Mouse (Mus musculus) midbrain, postnatal 0 days (tissue): ENCODE data around the gene Mamstr. TPM values are rescaled to one million over a fixed set of nuclear protein-coding genes. Genes with fewer than 3 reads are reported as not detected.

ENCODE experiments used
- ATAC-seq: fragments of 200-750 bp; cut with Nextera tagmentation; 2 replicates; pipeline ENCODE4 v1.8.0; 2017; ENCODE audit warnings: moderate number of reproducible peaks, mild to moderate bottlenecking, moderate TSS enrichment, moderate library complexity; ENCODE audit not compliant: low FRiP score
- DNase-seq: peaks from one replicate; pipeline ENCODE4 v3.0.0-alpha.2; 2015; ENCODE audit warnings: low spot score
- H3K27ac ChIP-seq: fragments of 300-500 bp; sonication (generic); 2 replicates; pipeline ENCODE4 v1.5.1; 2014; ENCODE audit warnings: low read depth, mild to moderate bottlenecking, low read length, mixed read lengths
- H3K27me3 ChIP-seq: fragments of 300-500 bp; sonication (generic); 2 replicates; pipeline ENCODE4 v1.6.1; 2014; ENCODE audit warnings: low read length, control low read depth, mixed read lengths; ENCODE audit not compliant: insufficient read depth
- H3K36me3 ChIP-seq: fragments of 300-500 bp; sonication (generic); 2 replicates; pipeline ENCODE4 v1.6.1; 2014; ENCODE audit warnings: low read length, control low read depth, mixed read lengths; ENCODE audit not compliant: insufficient read depth
- H3K4me1 ChIP-seq: fragments of 300-500 bp; sonication (generic); 2 replicates; pipeline ENCODE4 v1.6.1; 2014; ENCODE audit warnings: mild to moderate bottlenecking, control low read depth, antibody characterized with exemption, low read length, mixed read lengths; ENCODE audit not compliant: insufficient read depth
- H3K4me2 ChIP-seq: fragments of 300-500 bp; sonication (generic); 2 replicates; pipeline ENCODE4 v1.6.1; 2014; ENCODE audit warnings: low read depth, mild to moderate bottlenecking, low read length, mixed read lengths; ENCODE audit not compliant: poor library complexity, severe bottlenecking
- H3K4me3 ChIP-seq: fragments of 300-500 bp; sonication (generic); 2 replicates; pipeline ENCODE4 v1.5.1; 2014; ENCODE audit warnings: low read depth, mild to moderate bottlenecking, low read length, moderate library complexity
- H3K9ac ChIP-seq: fragments of 300-500 bp; sonication (generic); replicated peaks from 2 replicates; pipeline ENCODE4 v1.6.1; 2014; ENCODE audit warnings: mild to moderate bottlenecking, low read length, moderate library complexity, mixed read lengths; ENCODE audit not compliant: poor library complexity, severe bottlenecking
- H3K9me3 ChIP-seq: fragments of 300-500 bp; sonication (generic); 2 replicates; pipeline ENCODE4 v1.6.1; 2016; ENCODE audit warnings: low read length, control low read depth
- CTCF ChIP-seq: IDR thresholded peaks from 2 replicates; pipeline ENCODE4 v1.5.1; 2016; ENCODE audit warnings: antibody characterized with exemption, mild to moderate bottlenecking
- WGBS: fragments of 180-500 bp; shearing (Covaris S2); extraction: QIAGEN DNeasy Blood & Tissue Kit; methylation state at CpG from one replicate; pipeline ENCODE4 v1.1.7; 2014; 5-methylcytosine and 5-hydroxymethylcytosine counted together
- polyA plus RNA-seq: library from polyadenylated mRNA; unstranded; fragments of >200 nt; fragmentation: Nextera tagmentation; extraction: Ambion mirVana; gene quantifications from 2 replicates; pipeline ENCODE4 v1.2.1, GENCODE M21; 2015
- total RNA-seq: library from RNA; depleted of rRNA; stranded (reverse); fragments of >200 nt; gene quantifications from 2 replicates; pipeline ENCODE4 v1.2.3, GENCODE M21; 2014; rRNA removed

Gene Mamstr
- total and polyA plus RNA-seq, 2 experiments from 2014 or later, result 3.0 to 3.3 TPM

DNA sequence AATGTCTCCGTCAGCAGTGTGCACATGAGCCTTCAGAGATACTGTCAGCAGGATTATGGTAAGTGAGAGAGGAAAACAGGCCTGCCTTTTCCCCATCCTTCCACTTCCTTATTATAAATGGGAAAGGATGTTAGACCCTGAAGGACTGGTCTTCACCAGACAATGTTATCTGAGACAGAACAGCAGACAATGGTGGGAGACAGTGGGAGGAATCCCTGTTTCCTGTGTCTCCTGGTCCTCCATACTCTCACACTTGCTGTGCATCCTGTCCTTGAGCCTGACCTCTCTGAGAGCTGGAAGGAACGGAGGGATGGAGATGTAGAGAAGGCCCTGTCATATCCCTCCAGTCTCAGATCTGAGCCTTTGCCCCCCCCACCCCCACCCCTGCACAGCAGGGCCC is 52.6 kb downstream of the Mamstr start:
- H3K4me3 ChIP-seq, result no peak overlapping the region
- no peaks in the 10 kb centered on the region for H3K27me3 ChIP-seq
- DNase-seq (no peak), ATAC-seq (no peak)
- H3K9me3 ChIP-seq, result no peaks in the 10 kb centered on the region
- no peak for TF ChIP-seq CTCF
- no peaks in the 10 kb centered on the region for H3K36me3 ChIP-seq
- no peak overlapping the region for H3K4me2 ChIP-seq
- no peaks in the 10 kb centered on the region for H3K4me1 ChIP-seq
- H3K9ac ChIP-seq, result no peak overlapping the region
- WGBS, result 77% methylated on average over 2 of the region's 2 CpGs
- H3K27ac ChIP-seq, result no peak overlapping the region

DNA sequence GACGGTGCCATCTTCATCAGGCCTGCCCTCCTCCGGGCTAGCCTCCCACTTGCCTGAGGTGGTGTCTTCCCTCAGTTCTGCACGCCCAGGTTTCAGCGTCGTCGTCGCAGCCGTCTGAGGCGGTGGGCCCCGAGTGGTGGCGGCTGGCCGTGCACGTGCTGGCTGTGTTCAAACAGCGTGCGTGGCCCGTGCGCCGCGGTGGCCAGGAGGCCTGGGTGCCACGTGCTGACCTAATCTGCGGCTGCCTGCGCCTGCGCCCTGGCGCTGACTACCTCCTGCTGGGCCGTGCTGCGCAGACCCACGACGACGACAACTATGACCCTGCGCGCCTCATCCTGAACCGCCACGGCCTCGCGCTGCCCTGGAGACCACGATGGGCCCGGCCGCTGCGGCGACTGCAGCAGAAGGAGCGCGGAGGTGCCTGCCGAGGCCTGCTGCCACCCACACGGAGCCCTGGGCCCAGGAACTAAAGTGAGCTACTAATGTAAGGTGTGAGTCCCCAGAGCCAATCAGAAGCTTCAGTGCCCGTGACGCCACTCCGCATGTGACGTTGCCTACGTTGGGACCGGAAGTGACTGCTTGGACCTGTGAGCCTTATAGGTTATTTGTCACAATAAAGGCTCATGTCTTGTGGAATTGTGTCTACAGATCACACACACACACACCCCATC is 54.3 kb downstream of the Mamstr start, which contains the start of gene Sec1:
TSS of gene Sec1 (minus strand) at position 482 of the 671 bp plus-strand sequence.
- TF ChIP-seq CTCF, result no peak
- Histone ChIP-seq H3K9ac (no peak within 1 kb of the TSS), H3K4me2 (no peak within 1 kb of the TSS), H3K4me3 (no peak within 1 kb of the TSS), H3K36me3 (no peaks in the 10 kb centered on the region), H3K9me3 (no peaks in the 10 kb centered on the region), H3K4me1 (peaks cover 8% of the 10 kb centered on the region; the same call in 1 of the 2 replicates), H3K27ac (no peak within 1 kb of the TSS), H3K27me3 (no peaks in the 10 kb centered on the region)
- no peak for DNase-seq
- WGBS, result 92% methylated on average over 50 of the region's 50 CpGs
- ATAC-seq, result no peak

DNA sequence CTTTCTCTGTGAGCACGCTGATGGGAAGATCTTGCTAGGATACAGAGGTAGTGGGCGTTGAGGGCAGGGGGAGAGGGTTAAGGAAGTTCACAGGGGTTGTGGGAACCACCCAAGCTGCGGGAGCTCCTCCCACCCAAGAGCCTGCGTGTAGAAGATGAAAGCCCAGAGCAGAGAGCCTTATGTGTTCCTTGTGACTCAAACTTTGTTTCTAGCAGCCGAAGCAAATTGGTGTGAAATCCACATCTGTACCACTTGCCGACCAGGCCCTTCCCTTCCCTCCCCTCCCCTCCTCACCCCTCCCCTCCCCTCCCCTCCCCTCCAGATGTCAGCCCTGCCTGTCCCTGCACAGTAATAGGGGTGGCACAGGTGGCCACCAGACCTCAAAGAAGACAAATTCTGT is 55.3 kb downstream of the Mamstr start:
- Histone ChIP-seq H3K4me2 (no peak overlapping the region), H3K9ac (no peak overlapping the region), H3K27ac (no peak overlapping the region), H3K27me3 (no peaks in the 10 kb centered on the region), H3K4me1 (peaks cover 8% of the 10 kb centered on the region; the same call in 1 of the 2 replicates), H3K4me3 (no peak overlapping the region), H3K36me3 (no peaks in the 10 kb centered on the region), H3K9me3 (no peaks in the 10 kb centered on the region)
- 16% methylated on average over 6 of the region's 6 CpGs for WGBS
- no peak for ATAC-seq
- TF ChIP-seq CTCF, result no peak
- DNase-seq, result no peak

Other genes with a start within 250 kb of the Mamstr start
Only the 30 nearest of the 36 such genes appear.
- gene Gys1, start 205.1 kb upstream of the Mamstr start, total RNA-seq, result 11.5 and 19.7 TPM in 2 replicates
- 12.0 and 12.2 TPM in 2 replicates for gene Gys1, start 205.1 kb upstream of the Mamstr start, polyA plus RNA-seq
- gene Ruvbl2, start 201.9 kb upstream of the Mamstr start, total RNA-seq, result 129 and 146 TPM in 2 replicates
- gene Ruvbl2, start 201.9 kb upstream of the Mamstr start, polyA plus RNA-seq, result 80.5 and 90.8 TPM in 2 replicates
- 2,165 and 2,428 TPM in 2 replicates for gene Ftl1, start 180.1 kb upstream of the Mamstr start, total RNA-seq
- 4,797 and 5,109 TPM in 2 replicates for gene Ftl1, start 180.1 kb upstream of the Mamstr start, polyA plus RNA-seq
- 119 and 144 TPM in 2 replicates for gene Bax, start 173.1 kb upstream of the Mamstr start, total RNA-seq
- gene Bax, start 173.1 kb upstream of the Mamstr start, polyA plus RNA-seq, result 254 and 258 TPM in 2 replicates
- gene Tulp2, start 158.1 kb upstream of the Mamstr start, total RNA-seq, result not detected in 2 replicates
- 0.37 and 0.67 TPM in 2 replicates for gene Tulp2, start 158.1 kb upstream of the Mamstr start, polyA plus RNA-seq
- gene Gm45808, start 153.2 kb upstream of the Mamstr start, total RNA-seq, result 0.52 and 1.6 TPM in 2 replicates
- gene Gm45808, start 153.2 kb upstream of the Mamstr start, polyA plus RNA-seq, result not detected in 2 replicates
- 4.3 TPM in 2 replicates for gene Dhdh, start 151.2 kb upstream of the Mamstr start, total RNA-seq
- 5.5 and 6.1 TPM in 2 replicates for gene Dhdh, start 151.2 kb upstream of the Mamstr start, polyA plus RNA-seq
- 92.2 and 137 TPM in 2 replicates for gene Nucb1, start 129.6 kb upstream of the Mamstr start, total RNA-seq
- 137 and 144 TPM in 2 replicates for gene Nucb1, start 129.6 kb upstream of the Mamstr start, polyA plus RNA-seq
- gene Ppp1r15a, start 113.7 kb upstream of the Mamstr start, total RNA-seq, result 17.2 and 17.4 TPM in 2 replicates
- gene Ppp1r15a, start 113.7 kb upstream of the Mamstr start, polyA plus RNA-seq, result 18.7 and 18.8 TPM in 2 replicates
- gene Plekha4, start 113.6 kb upstream of the Mamstr start, total RNA-seq, result 2.0 and 2.1 TPM in 2 replicates
- gene Plekha4, start 113.6 kb upstream of the Mamstr start, polyA plus RNA-seq, result 1.2 and 1.6 TPM in 2 replicates
- not detected in 2 replicates for gene Hsd17b14, start 85.1 kb upstream of the Mamstr start, total RNA-seq
- 0.15 and 0.20 TPM in 2 replicates for gene Hsd17b14, start 85.1 kb upstream of the Mamstr start, polyA plus RNA-seq
- gene Bcat2, start 69.8 kb upstream of the Mamstr start, total RNA-seq, result 12.4 and 14.9 TPM in 2 replicates
- 18.3 and 19.3 TPM in 2 replicates for gene Bcat2, start 69.8 kb upstream of the Mamstr start, polyA plus RNA-seq
- not detected in 2 replicates for gene Fgf21, start 24.5 kb upstream of the Mamstr start, total RNA-seq
- not detected in 2 replicates for gene Fgf21, start 24.5 kb upstream of the Mamstr start, polyA plus RNA-seq
- not detected in 2 replicates for gene Fut1, start 22.7 kb upstream of the Mamstr start, total RNA-seq
- gene Fut1, start 22.7 kb upstream of the Mamstr start, polyA plus RNA-seq, result not detected in 2 replicates
- 0.11 TPM in 1 of 2 replicates, not detected in the other for gene Izumo1, start 18.2 kb upstream of the Mamstr start, total RNA-seq
- 0.11 TPM in 1 of 2 replicates, not detected in the other for gene Izumo1, start 18.2 kb upstream of the Mamstr start, polyA plus RNA-seq
- 36.0 and 38.5 TPM in 2 replicates for gene Rasip1, start 12.5 kb upstream of the Mamstr start, total RNA-seq
- gene Rasip1, start 12.5 kb upstream of the Mamstr start, polyA plus RNA-seq, result 24.0 and 25.1 TPM in 2 replicates
- gene Fut2, start 26.4 kb downstream of the Mamstr start, total RNA-seq, result 0.99 TPM in 1 of 2 replicates, not detected in the other
- 0.27 and 0.29 TPM in 2 replicates for gene Fut2, start 26.4 kb downstream of the Mamstr start, polyA plus RNA-seq
- gene Ntn5, start 44.0 kb downstream of the Mamstr start, total RNA-seq, result 1.3 and 1.4 TPM in 2 replicates
- 0.37 and 0.73 TPM in 2 replicates for gene Ntn5, start 44.0 kb downstream of the Mamstr start, polyA plus RNA-seq
- 0.28 and 1.0 TPM in 2 replicates for gene Sec1, start 54.4 kb downstream of the Mamstr start, total RNA-seq
- 0.37 and 0.79 TPM in 2 replicates for gene Sec1, start 54.4 kb downstream of the Mamstr start, polyA plus RNA-seq
- gene Car11, start 59.9 kb downstream of the Mamstr start, total RNA-seq, result 118 and 130 TPM in 2 replicates
- gene Car11, start 59.9 kb downstream of the Mamstr start, polyA plus RNA-seq, result 107 and 114 TPM in 2 replicates
- 8.4 and 9.6 TPM in 2 replicates for gene Dbp, start 65.1 kb downstream of the Mamstr start, total RNA-seq
- gene Dbp, start 65.1 kb downstream of the Mamstr start, polyA plus RNA-seq, result 4.6 and 4.8 TPM in 2 replicates
- gene Rpl18, start 75.5 kb downstream of the Mamstr start, total RNA-seq, result 801 and 989 TPM in 2 replicates
- 473 and 492 TPM in 2 replicates for gene Rpl18, start 75.5 kb downstream of the Mamstr start, polyA plus RNA-seq
- gene Sphk2, start 78.0 kb downstream of the Mamstr start, total RNA-seq, result 22.4 and 23.5 TPM in 2 replicates
- 15.8 and 18.1 TPM in 2 replicates for gene Sphk2, start 78.0 kb downstream of the Mamstr start, polyA plus RNA-seq
- 0.14 TPM in 1 of 2 replicates, not detected in the other for gene Fam83e, start 81.2 kb downstream of the Mamstr start, total RNA-seq
- gene Fam83e, start 81.2 kb downstream of the Mamstr start, polyA plus RNA-seq, result 0.16 and 0.25 TPM in 2 replicates
- not detected in 2 replicates for gene Spaca4, start 85.8 kb downstream of the Mamstr start, total RNA-seq
- gene Spaca4, start 85.8 kb downstream of the Mamstr start, polyA plus RNA-seq, result not detected in 2 replicates
- 170 and 172 TPM in 2 replicates for gene Lmtk3, start 143.8 kb downstream of the Mamstr start, total RNA-seq
- gene Lmtk3, start 143.8 kb downstream of the Mamstr start, polyA plus RNA-seq, result 13.7 and 19.1 TPM in 2 replicates
- 5.0 and 5.1 TPM in 2 replicates for gene Sult2b1, start 144.7 kb downstream of the Mamstr start, total RNA-seq
- gene Sult2b1, start 144.7 kb downstream of the Mamstr start, polyA plus RNA-seq, result 5.6 and 6.1 TPM in 2 replicates
- gene Cyth2, start 174.6 kb downstream of the Mamstr start, total RNA-seq, result 210 and 223 TPM in 2 replicates
- 219 and 236 TPM in 2 replicates for gene Cyth2, start 174.6 kb downstream of the Mamstr start, polyA plus RNA-seq
- gene Kcnj14, start 184.8 kb downstream of the Mamstr start, total RNA-seq, result 0.71 and 2.1 TPM in 2 replicates
- 1.5 TPM in 2 replicates for gene Kcnj14, start 184.8 kb downstream of the Mamstr start, polyA plus RNA-seq
- 31.3 and 34.2 TPM in 2 replicates for gene Grwd1, start 191.0 kb downstream of the Mamstr start, total RNA-seq
- 48.7 and 52.9 TPM in 2 replicates for gene Grwd1, start 191.0 kb downstream of the Mamstr start, polyA plus RNA-seq